Mouse (Mus musculus) v-Abl transformed pro-B cells (cell line): Measurements from ENCODE around the gene Kctd17.

Source experiments
- in situ Hi-C, 2 experiments: fragments of 400-800 bp; cut with MboI; formaldehyde crosslinking; loops; one replicate each; pipeline ENCODE4 v1.15.1; 2025; ENCODE audit not compliant: unreplicated experiment in 2 of 2

Kctd17 gene

GRCm38 (mm10) chr15:78442231-78442630, 13.9 kb downstream of the Kctd17 start:
- in situ Hi-C loops = loop anchor here (10.0 to 25.0 kb wide), 2 partner anchors 295 to 303 kb away; no protein-coding TSS in a partner anchor

- in situ Hi-C loops = loop anchor here (10.0 to 25.0 kb wide), 2 partner anchors 293 to 301 kb away; no protein-coding TSS in a partner anchor
Observed at GRCm38 (mm10) chr15:78443857-78444256, 15.5 kb downstream of the Kctd17 start.

DNA sequence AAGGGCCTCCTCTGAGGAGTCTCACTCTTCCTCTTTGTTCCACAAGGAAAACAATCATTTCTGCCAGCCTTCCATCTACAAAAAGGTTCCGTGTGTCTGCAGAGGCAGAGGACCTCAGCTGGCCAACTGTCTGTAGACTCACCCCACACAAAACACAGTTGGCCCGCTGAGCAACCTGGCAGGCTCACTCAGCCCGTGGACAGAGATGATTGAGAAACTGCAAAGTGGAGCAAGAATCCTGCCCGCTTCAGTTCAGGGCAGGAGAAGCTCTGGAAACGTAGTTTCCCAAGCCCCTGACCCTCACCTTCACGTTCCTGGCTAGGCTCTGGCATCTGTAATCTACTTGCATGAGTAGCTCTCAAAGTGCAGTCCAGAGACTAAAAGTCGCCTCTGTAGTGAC, 18.8 kb downstream of the Kctd17 start:
- in situ Hi-C loops = loop anchor here (5.0 to 25.0 kb wide), 5 partner anchors 85 to 298 kb away; partner anchors contain the start of gene C1qtnf6 (in 2 of the 2)

GRCm38 (mm10) chr15:78447746-78448535, 19.6 kb downstream of the Kctd17 start:
- in situ Hi-C loops = loop anchor here (5.0 to 25.0 kb wide), 5 partner anchors 84 to 297 kb away; partner anchors contain the start of gene C1qtnf6 (in 2 of the 2)

DNA sequence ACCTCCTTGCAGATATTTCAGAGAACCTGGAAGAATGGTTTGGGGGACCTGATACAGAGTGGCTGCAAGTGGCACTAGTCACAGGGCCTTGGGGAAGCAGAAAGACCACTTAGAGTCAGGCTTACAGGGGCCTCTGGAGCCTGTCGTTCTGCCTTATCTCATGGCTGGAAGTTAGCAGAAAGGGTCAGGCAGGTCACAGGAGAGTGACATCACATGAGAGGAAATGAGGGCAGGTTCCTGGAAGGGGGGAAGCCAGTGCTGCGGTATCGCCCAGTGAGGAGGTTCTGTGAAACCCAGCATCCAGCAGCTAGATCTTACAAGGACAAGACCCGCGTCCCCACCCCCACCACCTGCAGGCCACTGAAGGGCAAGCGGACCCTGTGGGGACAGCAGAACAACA, 20.8 kb downstream of the Kctd17 start:
- in situ Hi-C loops = loop anchor here (5.0 to 25.0 kb wide), 5 partner anchors 83 to 296 kb away; partner anchors contain the start of gene C1qtnf6 (in 2 of the 2)

DNA sequence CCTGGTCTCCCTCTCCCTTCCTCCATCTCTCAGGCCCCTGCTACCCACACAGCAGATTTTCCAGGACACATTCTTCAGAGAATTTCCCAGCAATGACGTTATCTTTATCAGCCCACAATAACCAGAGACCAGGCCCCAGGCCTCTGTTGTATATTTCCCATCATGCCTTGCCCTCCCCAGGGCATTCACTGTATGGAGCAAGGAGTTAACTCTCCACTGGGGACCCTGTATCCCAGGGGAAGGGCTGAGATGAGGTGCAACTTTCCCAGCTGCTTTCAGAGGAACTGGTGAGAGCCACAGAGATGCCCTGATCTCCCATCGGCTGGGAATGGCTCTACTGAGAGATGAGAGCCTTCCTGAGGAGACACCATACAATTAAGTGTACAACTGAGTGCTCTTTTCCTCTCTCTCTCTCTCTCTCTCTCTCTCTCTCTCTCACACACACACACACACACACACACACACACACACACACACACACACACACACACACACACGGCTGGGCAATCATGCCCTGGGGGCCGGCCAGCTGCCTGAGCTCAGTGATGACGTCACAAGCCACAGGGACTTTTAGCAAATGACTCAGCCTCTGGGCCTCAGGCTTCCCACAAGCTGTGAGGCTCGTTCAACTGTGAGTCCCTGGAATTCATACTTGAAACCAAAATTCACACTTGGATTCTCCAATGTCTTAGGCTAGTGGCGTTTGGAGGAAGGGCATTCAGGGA, 21.5 kb downstream of the Kctd17 start:
- in situ Hi-C loops = loop anchor here (5.0 to 25.0 kb wide), 5 partner anchors 82 to 295 kb away; partner anchors contain the start of gene C1qtnf6 (in 2 of the 2)

DNA sequence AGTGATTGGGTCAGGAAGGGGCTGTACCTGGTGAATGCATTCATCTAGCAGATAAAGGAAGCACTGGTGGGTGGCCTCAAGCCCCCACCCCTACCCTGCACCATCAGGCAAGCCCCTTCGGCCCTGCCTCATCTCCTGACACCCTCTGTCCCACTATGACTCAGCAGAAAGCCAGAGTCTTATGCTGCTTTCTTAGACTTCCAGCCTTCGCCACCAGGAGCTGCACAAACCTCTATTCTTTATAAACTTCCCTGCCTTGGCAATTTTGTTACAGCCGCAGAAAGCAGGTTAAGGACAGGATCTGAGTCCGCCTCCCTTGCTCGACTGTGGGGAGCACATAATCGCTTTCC, 22.0 kb downstream of the Kctd17 start:
- in situ Hi-C loops = no loop called here

- in situ Hi-C loops = no loop called here
Observed at GRCm38 (mm10) chr15:78451201-78451600, 22.8 kb downstream of the Kctd17 start.

DNA sequence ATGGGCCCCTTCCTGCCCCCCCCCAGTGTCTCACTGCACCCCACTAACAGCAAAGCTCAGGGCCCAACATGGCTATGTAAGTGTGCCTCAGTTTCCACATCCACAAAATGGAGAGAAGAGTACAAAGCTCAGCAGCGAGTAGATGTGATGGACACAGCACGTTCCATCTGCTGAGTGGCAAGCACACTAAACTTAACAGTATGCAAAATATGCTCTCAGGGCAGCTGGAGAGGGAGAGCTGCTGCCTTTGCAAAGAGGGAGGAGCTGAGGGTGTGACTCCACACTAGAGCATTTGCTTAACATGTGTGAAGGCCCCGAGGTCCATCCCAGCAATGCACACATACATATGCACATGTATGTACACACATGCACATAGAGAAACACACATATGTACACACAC, 24.6 kb downstream of the Kctd17 start:
- in situ Hi-C loops = no loop called here

- in situ Hi-C loops = no loop called here
Observed at GRCm38 (mm10) chr15:78455168-78455567, 26.8 kb downstream of the Kctd17 start.

DNA sequence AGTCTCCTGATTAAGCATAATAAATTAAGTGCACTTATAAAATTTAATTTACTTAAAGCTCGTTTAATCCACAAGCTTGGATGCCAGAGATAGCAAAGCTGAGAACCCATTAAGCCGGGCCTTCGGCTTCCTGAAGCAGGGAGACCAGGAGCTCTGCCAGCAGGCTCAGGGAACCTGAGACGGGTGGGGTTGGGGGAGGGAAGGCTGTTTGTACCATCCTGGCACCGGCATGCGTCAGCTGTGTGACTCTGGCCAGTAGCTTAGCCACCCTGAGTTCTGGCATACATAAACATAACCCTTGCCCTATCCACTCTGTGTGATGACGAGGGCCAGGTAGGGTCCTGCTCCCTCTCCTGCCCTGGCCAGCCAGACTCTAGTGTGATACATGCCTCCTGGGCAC, 27.7 kb downstream of the Kctd17 start:
- in situ Hi-C loops = no loop called here

DNA sequence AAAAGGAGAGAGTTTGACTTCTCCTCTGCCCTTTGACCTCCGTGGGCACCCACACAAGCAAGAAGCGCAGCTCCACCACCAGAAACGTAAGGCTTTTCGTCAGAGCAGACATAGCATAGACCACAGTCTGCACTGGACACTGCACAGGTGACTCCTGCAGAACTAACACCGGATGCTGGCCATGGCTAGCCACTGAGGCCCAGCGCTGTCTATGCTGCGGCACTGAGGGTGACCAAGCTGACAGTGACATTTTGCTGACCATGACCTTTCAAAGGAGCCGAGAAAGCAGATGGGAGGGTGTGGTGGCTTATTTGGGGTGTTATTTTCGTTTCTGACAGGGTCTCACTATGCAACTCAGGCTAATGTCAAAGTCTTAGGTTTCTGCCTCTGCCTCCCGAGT, 28.8 kb downstream of the Kctd17 start:
- in situ Hi-C loops = no loop called here

- in situ Hi-C loops = no loop called here
Observed at GRCm38 (mm10) chr15:78462981-78463380, 34.6 kb downstream of the Kctd17 start.

DNA sequence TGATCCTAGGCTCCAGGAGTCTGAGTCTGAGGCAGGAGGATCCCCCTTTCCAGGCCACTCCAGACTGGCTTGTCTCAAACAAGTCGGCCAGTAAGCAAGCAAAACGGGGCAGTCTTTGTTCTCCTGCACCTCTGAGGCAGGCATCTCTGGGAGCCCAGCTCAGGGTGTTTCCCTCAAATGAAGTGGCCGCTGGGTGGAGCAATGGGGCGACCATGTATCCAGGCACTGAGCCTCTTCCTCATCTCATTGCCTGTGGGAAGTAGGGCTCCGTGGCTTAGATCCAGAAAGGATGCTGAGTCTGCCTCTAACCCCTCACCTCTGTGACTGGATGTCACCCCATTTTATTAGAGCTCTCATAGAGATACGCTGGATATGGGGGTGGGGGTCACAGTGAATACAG, 38.4 kb downstream of the Kctd17 start:
- in situ Hi-C loops = no loop called here

- in situ Hi-C loops = no loop called here
Observed at GRCm38 (mm10) chr15:78467570-78467969, 39.2 kb downstream of the Kctd17 start.

- in situ Hi-C loops = no loop called here
Observed at GRCm38 (mm10) chr15:78468379-78468937, 40.1 kb downstream of the Kctd17 start, which contains the start of gene Tmprss6. Tmprss6 (minus strand) TSS chr15:78468634.

GRCm38 (mm10) chr15:78470495-78471276, 42.3 kb downstream of the Kctd17 start:
- in situ Hi-C loops = no loop called here

DNA sequence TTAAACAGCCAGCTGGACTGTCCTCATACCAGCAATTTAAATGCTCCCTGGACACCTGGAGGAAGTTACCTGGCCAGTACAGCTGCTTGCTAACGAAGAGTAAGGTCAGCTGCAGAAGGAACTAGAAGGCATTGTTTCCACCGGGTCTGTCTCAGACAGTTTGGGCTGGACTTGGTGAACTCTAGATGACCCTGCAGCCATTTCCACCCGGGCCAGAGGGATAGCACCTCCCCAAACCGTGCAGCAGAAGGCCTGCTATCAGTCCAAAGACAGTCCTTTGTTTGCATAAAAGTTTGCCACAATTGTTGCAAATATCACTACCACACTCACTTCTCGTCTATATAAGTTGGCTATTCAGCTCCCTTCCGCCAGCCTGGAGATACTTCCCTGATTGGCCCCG, 43.5 kb downstream of the Kctd17 start:
- in situ Hi-C loops = no loop called here

DNA sequence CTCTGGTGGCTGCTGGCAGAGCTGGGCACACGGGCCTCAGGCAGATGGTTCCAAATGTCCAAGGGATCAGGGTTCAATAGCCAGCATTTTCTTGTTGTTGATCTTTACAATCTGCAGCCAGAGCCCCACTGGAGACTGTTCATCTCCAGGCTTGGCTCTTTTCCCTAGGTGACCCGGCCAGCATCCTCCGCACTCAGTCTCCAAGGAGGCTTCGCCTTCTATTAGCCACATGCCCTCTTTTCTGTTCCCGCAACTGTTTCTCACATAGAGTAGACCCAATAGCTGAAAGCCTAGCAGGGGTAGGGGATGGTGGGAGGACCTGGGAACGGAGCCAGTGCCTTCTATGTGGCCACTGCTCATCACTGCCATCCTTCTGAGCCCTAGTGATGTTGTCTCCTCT, 45.1 kb downstream of the Kctd17 start:
- in situ Hi-C loops = no loop called here

DNA sequence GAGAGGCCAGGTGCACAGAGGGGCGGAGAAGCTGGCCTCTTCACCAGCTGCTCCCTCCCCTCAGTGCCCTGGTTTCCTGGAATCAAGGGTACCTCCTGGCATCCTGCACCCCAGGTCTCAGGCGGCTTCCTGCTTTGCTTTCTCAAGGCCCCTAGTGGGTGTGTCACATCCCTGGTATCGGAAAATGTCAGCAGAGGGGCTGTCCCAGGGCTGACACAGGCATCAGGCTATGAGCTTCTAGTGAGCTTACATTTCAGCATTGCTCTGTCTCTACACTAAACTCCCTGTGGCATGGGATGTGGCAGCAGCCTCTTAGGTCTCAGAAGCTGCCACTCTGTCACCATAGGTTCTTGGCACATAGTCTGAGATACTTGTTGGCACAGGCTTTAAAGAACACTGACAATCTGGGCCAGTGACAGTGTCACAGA, 47.3 kb downstream of the Kctd17 start:
- in situ Hi-C loops = no loop called here
